Mouse (Mus musculus): ENCODE results near the gene Plcxd1. TPM values are rescaled to one million over a fixed set of nuclear protein-coding genes. Genes with fewer than 3 reads are reported as not detected.

Plcxd1 gene
- polyA plus RNA-seq, 1 experiment from 2014 or later = 1.2 TPM

- Histone ChIP-seq H3K36me3 (ENCODE audit: control insufficient read depth, insufficient read depth, low read length) (peaks cover 8% of the 10 kb centered on the region), H3K4me2 (replicated peaks; ENCODE audit: low read depth, low read length) (no peak overlapping the region), H3K27me3 (ENCODE audit: control insufficient read depth, insufficient read depth, low read length) (no peaks in the 10 kb centered on the region), H3K4me3 (ENCODE audit: low read length) (no peak overlapping the region), H3K9ac (ENCODE audit: low read depth, low read length) (no peak overlapping the region), H3K4me1 (ENCODE audit: control insufficient read depth, insufficient read depth, low read length) (no peaks in the 10 kb centered on the region), H3K27ac (ENCODE audit: low read depth, low read length) (no peak overlapping the region), H3K9me3 (ENCODE audit: control insufficient read depth, low read length) (peaks cover 8% of the 10 kb centered on the region; the same call in 1 of the 2 replicates)
- no peak for ATAC-seq (ENCODE audit: low FRiP score, low TSS enrichment)
- 96% methylated on average over 3 of the region's 3 CpGs for WGBS
Measured at GRCm38 (mm10) chr5:110137816-110138215, 38.0 kb downstream of the Plcxd1 start.

GRCm38 (mm10) chr5:110139325-110139724 lies 39.6 kb downstream of the Plcxd1 start:
- H3K27me3 ChIP-seq (ENCODE audit: control insufficient read depth, insufficient read depth, low read length) = no peaks in the 10 kb centered on the region
- WGBS = 97% methylated on average over 3 of the region's 3 CpGs
- no peak for ATAC-seq (ENCODE audit: low FRiP score, low TSS enrichment)
- H3K4me1 ChIP-seq (ENCODE audit: control insufficient read depth, insufficient read depth, low read length) = no peaks in the 10 kb centered on the region
- peaks cover 4% of the 10 kb centered on the region; the same call in 1 of the 2 replicates for H3K9me3 ChIP-seq (ENCODE audit: control insufficient read depth, low read length)
- H3K27ac ChIP-seq (ENCODE audit: low read depth, low read length) = no peak overlapping the region
- H3K9ac ChIP-seq (ENCODE audit: low read depth, low read length) = no peak overlapping the region
- no peak overlapping the region for H3K4me3 ChIP-seq (ENCODE audit: low read length)
- no peak overlapping the region for H3K4me2 ChIP-seq (replicated peaks; ENCODE audit: low read depth, low read length)
- peaks cover 18% of the 10 kb centered on the region for H3K36me3 ChIP-seq (ENCODE audit: control insufficient read depth, insufficient read depth, low read length)

GRCm38 (mm10) chr5:110140424-110140823 lies 40.7 kb downstream of the Plcxd1 start:
- WGBS = 94% methylated on average over 7 of the region's 7 CpGs
- no peak for ATAC-seq (ENCODE audit: low FRiP score, low TSS enrichment)
- Histone ChIP-seq H3K36me3 (ENCODE audit: control insufficient read depth, insufficient read depth, low read length) (peaks cover 28% of the 10 kb centered on the region), H3K4me1 (ENCODE audit: control insufficient read depth, insufficient read depth, low read length) (no peaks in the 10 kb centered on the region), H3K9me3 (ENCODE audit: control insufficient read depth, low read length) (no peaks in the 10 kb centered on the region), H3K4me3 (ENCODE audit: low read length) (no peak overlapping the region), H3K4me2 (replicated peaks; ENCODE audit: low read depth, low read length) (no peak overlapping the region), H3K9ac (ENCODE audit: low read depth, low read length) (no peak overlapping the region), H3K27ac (ENCODE audit: low read depth, low read length) (no peak overlapping the region), H3K27me3 (ENCODE audit: control insufficient read depth, insufficient read depth, low read length) (no peaks in the 10 kb centered on the region)

DNA sequence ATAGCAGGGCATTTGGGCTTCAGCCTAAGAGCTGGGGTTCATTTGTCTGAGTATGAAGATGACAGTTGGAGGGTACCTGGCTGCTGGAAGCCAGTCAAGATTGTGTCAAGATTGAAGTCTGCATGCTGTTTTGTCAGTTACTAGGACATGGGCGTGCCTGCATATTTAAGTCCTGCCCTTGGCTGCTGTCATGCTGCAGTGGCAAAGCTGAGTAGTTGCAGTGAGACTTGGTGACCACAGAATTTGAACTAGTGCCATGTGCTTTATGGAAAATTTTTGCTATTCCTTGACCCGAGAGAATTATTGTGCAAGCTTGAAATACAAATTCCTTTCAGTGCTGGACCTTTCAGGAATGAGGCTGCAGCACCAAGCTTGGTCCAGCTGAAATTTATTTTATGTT lies 42.5 kb downstream of the Plcxd1 start:
- H3K27ac ChIP-seq (ENCODE audit: low read depth, low read length) = no peak overlapping the region
- H3K36me3 ChIP-seq (ENCODE audit: control insufficient read depth, insufficient read depth, low read length) = peaks cover 45% of the 10 kb centered on the region
- no peaks in the 10 kb centered on the region for H3K9me3 ChIP-seq (ENCODE audit: control insufficient read depth, low read length)
- no peak overlapping the region for H3K9ac ChIP-seq (ENCODE audit: low read depth, low read length)
- 94% methylated on average over 2 of the region's 2 CpGs for WGBS
- no peak for ATAC-seq (ENCODE audit: low FRiP score, low TSS enrichment)
- no peak overlapping the region for H3K4me3 ChIP-seq (ENCODE audit: low read length)
- H3K4me2 ChIP-seq (replicated peaks; ENCODE audit: low read depth, low read length) = no peak overlapping the region
- no peaks in the 10 kb centered on the region for H3K4me1 ChIP-seq (ENCODE audit: control insufficient read depth, insufficient read depth, low read length)
- no peaks in the 10 kb centered on the region for H3K27me3 ChIP-seq (ENCODE audit: control insufficient read depth, insufficient read depth, low read length)

DNA sequence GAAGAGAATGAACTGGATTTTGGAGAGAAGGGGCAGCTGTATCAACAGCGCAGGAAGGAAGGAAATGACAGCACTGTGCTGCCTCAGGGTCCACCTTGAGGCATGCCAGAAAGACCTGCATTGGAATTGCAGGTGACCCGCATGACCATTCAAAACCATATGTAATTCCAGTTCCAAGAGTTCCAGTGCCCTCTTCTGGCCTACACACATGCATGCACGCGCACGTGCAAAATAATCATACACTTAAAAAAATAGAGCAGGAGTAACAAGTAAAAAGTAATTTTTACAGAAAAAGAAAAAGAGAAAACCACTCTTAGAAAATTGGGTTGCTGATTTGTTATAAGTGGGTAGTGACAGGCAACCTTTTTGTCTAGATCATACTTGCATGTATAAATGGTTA lies 43.2 kb downstream of the Plcxd1 start:
- H3K4me2 ChIP-seq (replicated peaks; ENCODE audit: low read depth, low read length) = no peak overlapping the region

More for the DNA sequence above, 43.2 kb downstream of the Plcxd1 start:
- H3K4me1 ChIP-seq (ENCODE audit: control insufficient read depth, insufficient read depth, low read length) = no peaks in the 10 kb centered on the region
- H3K27ac ChIP-seq (ENCODE audit: low read depth, low read length) = no peak overlapping the region
- no peaks in the 10 kb centered on the region for H3K9me3 ChIP-seq (ENCODE audit: control insufficient read depth, low read length)
- no peak overlapping the region for H3K4me3 ChIP-seq (ENCODE audit: low read length)
- H3K36me3 ChIP-seq (ENCODE audit: control insufficient read depth, insufficient read depth, low read length) = peaks cover 50% of the 10 kb centered on the region
- no peaks in the 10 kb centered on the region for H3K27me3 ChIP-seq (ENCODE audit: control insufficient read depth, insufficient read depth, low read length)
- no peak overlapping the region for H3K9ac ChIP-seq (ENCODE audit: low read depth, low read length)
- no peak for ATAC-seq (ENCODE audit: low FRiP score, low TSS enrichment)
- WGBS = 88% methylated on average over 5 of the region's 5 CpGs

Other genes starting within 250 kb of the Plcxd1 start
- gene Gm15446, start 176.6 kb upstream of the Plcxd1 start, polyA plus RNA-seq (2014; fragmentation: Nextera tagmentation; extraction: Ambion mirVana) = 0.88 and 0.94 TPM in 2 replicates
- gene Zfp932, start 103.4 kb upstream of the Plcxd1 start, polyA plus RNA-seq (2014; fragmentation: Nextera tagmentation; extraction: Ambion mirVana) = 28.5 and 29.6 TPM in 2 replicates
- gene Gm17655, start 27.5 kb upstream of the Plcxd1 start, polyA plus RNA-seq (2014; fragmentation: Nextera tagmentation; extraction: Ambion mirVana) = 5.1 and 5.3 TPM in 2 replicates
- 1.5 and 1.6 TPM in 2 replicates for gene Gm35315, start 5.5 kb upstream of the Plcxd1 start, polyA plus RNA-seq (2014; fragmentation: Nextera tagmentation; extraction: Ambion mirVana)
- 32.1 and 32.5 TPM in 2 replicates for gene Gtpbp6, start 8.2 kb downstream of the Plcxd1 start, polyA plus RNA-seq (2014; fragmentation: Nextera tagmentation; extraction: Ambion mirVana)
- 5.2 and 6.1 TPM in 2 replicates for gene Zfp605, start 10.1 kb downstream of the Plcxd1 start, polyA plus RNA-seq (2014; fragmentation: Nextera tagmentation; extraction: Ambion mirVana)
- gene Chfr, start 35.9 kb downstream of the Plcxd1 start, polyA plus RNA-seq (2014; fragmentation: Nextera tagmentation; extraction: Ambion mirVana) = 28.6 and 40.8 TPM in 2 replicates
- 11.7 and 22.6 TPM in 2 replicates for gene Golga3, start 76.7 kb downstream of the Plcxd1 start, polyA plus RNA-seq (2014; fragmentation: Nextera tagmentation; extraction: Ambion mirVana)
- 33.2 and 43.1 TPM in 2 replicates for gene Ankle2, start 131.0 kb downstream of the Plcxd1 start, polyA plus RNA-seq (2014; fragmentation: Nextera tagmentation; extraction: Ambion mirVana)
- 64.1 and 85.2 TPM in 2 replicates for gene Pgam5, start 169.9 kb downstream of the Plcxd1 start, polyA plus RNA-seq (2014; fragmentation: Nextera tagmentation; extraction: Ambion mirVana)
- 14.1 and 16.4 TPM in 2 replicates for gene Pxmp2, start 186.2 kb downstream of the Plcxd1 start, polyA plus RNA-seq (2014; fragmentation: Nextera tagmentation; extraction: Ambion mirVana)
- 35.1 and 40.0 TPM in 2 replicates for gene Pole, start 186.3 kb downstream of the Plcxd1 start, polyA plus RNA-seq (2014; fragmentation: Nextera tagmentation; extraction: Ambion mirVana)
- gene P2rx2, start 243.2 kb downstream of the Plcxd1 start, polyA plus RNA-seq (2014; fragmentation: Nextera tagmentation; extraction: Ambion mirVana) = 0.89 and 0.95 TPM in 2 replicates
- gene Lrcol1, start 244.8 kb downstream of the Plcxd1 start, polyA plus RNA-seq (2014; fragmentation: Nextera tagmentation; extraction: Ambion mirVana) = not detected in 2 replicates

All from kidney, embryonic 14.5 days (tissue).